Mouse (Mus musculus): Measurements from ENCODE around the gene Carmil1.

GRCm38 (mm10) chr13:24155190-24155589 lies 125.4 kb downstream of the Carmil1 start:
- TF ChIP-seq POLR2A (IDR thresholded peaks at IDR 0.05; ENCODE audit: low read depth, low read length) (no peak), CTCF (IDR thresholded peaks at IDR 0.05; ENCODE audit: extremely low read depth, insufficient read length, insufficient replicate concordance, low read depth, low read length) (no peak)
